Mouse (Mus musculus) kidney, adult 11 months (tissue): ENCODE data around the gene Mrgprh.
"Not testable (repeated sequence)": the region's sequence is repeated elsewhere in the genome, so short reads cannot be mapped to it uniquely, and the experiment has no call there.

Experiments used
- DNase-seq: peaks from one replicate; pipeline ENCODE4 v3.0.0; 2022

Mrgprh gene

DNA sequence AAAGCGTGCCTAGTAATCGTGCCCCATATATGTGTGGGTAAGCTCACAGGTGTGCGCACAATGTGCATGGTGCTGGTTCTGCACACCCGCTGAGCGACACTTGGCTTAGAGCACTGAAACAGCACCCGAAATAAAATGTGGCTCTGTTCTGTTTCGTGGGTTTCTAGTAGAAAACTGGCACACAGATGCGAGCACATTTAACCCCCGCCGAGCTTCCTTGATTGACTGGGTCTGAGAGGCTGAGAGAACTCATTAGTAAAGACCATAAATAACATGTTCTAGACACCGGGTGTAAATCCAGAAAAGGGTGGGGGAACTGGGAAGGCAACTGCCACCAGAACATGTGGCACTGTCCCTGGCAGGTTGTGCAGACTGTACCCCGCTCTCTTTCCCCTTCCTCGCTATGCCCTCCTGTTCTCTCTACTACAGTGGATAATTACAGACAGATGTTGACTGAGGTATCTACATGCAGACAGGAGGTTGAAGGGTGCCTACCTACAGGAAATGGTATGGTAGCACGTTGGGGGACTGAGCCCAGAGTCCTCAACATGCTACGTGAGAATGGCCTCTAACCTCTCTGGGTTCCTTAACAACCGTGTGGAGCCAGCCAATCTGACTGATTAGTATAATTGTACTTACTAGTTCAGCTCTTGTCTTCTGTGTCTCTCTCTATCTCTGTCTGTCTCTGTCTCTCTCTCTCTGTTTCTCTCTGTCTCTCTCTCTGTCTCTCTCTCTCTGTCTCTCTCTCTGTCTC is 3.4 kb upstream of the Mrgprh start:
- DNase-seq: no peak

DNA sequence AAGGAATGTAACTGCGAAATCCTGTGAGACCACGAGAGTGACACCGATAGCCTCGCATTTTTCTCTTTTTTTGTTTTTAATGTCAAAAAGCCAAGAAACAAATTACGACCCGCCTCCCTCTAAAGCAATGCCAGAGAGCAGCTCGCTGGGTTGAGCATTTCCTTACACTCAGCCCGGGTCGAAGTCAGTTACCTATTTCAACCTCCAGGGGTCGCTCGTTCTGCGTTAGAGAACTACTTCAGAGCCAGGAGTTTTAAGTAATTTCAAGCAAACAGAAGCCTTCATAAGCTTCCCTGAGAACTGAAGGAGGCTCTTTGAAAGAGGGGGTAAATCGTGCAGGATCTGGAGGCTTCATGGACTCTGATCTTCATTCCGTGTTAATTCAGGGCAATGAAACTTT is 4.3 kb downstream of the Mrgprh start:
- DNase-seq: peak; percentile 79

DNA sequence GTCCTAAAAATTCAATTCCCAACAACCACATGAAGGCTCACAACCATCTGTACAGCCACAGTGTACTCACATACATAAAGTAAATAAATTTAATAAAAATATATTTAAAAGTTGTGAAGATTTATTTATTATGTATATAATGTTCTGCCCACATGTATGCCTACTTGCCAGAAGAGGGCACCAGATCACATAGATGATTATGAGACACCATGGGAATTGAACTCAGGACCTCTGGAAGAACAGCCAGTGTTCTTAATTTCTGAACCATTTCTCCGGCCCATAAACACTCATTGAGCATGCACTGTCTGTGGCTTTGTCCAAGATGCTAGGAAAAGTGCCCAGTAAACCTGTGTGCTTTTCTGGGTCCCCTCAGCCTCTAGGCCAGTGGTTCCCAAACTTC is 5.4 kb downstream of the Mrgprh start:
- no peak for DNase-seq

DNA sequence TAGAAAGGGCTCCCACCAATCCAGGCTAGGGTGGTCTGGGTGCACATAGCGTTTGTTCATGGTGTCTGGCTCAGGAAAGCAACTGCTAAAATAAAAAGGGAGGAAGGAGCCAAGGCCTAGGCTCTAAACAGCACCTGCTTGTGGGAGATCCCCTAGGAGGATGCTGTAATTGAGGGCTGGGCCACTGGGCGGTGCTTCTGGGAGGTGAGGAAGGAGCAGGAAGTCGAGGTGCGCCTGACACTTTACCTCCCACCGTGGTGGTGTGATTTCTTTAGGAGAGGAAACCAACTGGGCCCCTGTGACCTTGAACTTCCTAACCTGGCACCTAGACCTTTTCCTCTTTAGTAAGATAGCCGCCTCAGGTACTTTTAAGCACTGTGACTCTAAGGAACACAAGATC is 10.8 kb downstream of the Mrgprh start:
- DNase-seq: no peak

DNA sequence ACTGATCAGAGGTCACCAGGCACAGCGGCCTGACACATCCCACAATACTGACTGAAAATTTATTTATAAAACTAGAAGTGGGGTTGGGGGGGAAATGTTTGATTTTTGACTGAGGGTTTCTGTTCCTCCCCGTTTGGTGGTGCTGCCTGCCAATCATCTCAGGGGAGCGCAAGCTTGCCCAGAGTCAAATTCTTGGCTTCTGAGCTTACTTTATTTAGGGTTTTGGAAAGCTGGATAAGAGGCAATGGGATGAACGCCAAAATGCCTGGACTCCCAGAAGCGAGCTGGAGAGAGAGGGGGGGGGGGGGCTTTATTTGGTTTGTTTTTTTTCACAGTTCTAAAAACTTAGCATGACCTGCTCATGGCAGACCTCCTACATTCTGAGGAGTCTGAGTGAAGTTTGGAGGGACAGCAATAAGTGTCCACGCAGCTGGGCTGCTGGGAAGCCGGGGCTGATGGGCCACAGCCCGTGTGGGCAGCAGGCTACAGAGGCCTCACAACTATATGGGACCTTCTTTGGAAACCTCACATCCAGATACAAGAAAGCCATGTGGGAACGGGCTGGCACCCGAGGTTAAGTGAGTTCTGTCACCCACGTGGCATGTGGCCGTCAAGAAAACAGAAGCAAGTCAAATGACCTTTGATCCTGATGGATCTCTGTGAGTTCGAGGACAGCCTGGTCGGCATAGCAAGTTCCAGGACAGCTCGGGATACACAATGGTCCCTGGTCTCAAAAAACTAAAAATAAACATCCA is 11.4 kb downstream of the Mrgprh start:
- no peak for DNase-seq

DNA sequence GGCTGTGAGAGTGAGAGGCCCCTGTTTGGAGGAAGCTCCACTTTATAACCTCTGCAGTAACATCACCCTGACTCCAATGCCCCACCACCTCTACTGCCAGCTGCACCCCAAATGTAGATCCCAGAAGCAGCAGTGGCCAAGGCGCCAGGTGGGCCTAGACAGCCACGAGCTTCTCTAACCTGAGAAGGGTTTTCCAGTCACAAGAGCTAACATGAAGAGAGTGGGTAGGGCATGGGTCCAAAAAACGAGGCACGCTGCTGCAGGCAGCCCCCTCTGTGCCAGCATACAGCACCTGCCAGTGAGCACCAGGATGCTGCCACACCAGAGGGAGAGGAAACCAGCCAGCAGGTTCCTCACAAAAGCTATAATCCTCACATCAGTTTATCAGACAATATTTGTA is 15.2 kb downstream of the Mrgprh start:
- DNase-seq: no peak

DNA sequence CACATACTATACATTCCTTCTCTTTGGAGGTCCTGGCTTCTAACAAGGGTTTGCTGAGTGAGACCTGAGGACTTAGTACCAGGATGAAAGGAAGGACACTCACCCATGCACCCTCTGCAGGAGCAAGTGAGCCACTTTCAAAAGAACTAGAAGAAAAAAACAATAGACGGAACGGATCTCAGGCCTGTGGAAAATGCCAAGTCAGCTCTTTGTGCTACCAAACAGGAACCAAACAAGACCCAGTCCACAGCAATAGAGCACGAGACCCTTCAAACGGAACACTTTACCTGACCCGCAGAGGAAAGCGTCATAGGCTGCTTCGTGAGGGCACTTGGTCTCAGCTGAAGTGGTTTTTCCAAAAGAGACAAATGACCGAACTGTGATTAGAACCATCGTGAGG is 16.2 kb downstream of the Mrgprh start:
- no peak for DNase-seq

DNA sequence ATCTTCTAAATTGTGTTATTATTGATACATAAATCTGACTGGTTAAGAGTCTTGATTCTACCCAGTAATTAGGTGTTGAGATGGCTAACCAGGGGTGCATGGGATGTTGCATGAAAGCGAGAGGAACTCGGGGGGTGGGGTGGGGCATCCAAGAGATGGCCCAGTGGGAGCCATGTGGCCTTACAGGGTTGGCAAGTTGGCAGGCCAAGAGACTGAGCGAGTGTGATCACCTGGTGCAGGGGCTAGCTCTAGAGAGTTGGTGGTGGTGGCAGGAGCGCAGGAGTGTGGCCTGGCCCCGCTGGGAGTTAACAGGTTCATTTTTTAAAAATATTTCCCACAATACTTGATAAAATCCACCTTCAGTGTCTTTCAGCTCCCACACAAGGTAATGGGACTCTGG is 21.8 kb downstream of the Mrgprh start:
- DNase-seq: no peak

DNA sequence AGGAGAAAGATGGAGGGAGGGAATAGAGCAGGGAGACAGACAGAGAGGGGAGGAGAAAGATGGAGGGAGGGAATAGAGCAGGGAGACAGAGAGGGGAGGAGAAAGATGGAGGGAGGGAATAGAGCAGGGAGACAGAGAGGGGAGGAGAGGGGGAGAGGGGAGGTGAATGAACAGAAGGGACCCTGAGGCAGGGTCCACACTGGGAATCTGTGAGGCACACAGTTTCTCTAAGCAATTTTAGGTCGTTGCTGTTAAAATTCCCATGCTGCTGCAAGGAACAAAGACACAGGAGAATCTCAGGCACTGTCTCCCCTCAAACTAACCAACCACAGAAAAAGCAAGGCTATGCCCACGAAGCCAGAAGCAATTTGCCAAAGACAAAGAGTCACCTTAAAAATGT is 22.8 kb downstream of the Mrgprh start:
- not testable (repeated sequence) for DNase-seq

DNA sequence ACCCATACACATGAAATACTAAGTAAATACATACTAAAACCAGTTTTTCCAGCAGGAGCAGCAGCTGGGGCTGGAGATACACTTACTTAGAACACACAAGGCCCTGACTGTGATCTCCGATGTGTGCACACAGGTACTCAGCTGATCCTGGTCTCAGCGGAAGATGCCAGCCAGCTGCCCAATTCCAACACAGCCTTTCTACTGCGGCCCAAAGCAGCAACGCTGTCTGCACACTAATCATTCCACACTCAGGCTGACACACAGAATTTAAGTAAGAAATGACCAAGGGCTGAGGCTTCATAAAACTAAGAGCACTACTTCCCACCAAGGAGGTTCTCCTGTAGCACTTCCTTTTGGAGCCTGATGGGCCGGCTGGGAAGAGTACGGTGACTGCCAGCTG is 26.5 kb downstream of the Mrgprh start:
- DNase-seq: no peak

DNA sequence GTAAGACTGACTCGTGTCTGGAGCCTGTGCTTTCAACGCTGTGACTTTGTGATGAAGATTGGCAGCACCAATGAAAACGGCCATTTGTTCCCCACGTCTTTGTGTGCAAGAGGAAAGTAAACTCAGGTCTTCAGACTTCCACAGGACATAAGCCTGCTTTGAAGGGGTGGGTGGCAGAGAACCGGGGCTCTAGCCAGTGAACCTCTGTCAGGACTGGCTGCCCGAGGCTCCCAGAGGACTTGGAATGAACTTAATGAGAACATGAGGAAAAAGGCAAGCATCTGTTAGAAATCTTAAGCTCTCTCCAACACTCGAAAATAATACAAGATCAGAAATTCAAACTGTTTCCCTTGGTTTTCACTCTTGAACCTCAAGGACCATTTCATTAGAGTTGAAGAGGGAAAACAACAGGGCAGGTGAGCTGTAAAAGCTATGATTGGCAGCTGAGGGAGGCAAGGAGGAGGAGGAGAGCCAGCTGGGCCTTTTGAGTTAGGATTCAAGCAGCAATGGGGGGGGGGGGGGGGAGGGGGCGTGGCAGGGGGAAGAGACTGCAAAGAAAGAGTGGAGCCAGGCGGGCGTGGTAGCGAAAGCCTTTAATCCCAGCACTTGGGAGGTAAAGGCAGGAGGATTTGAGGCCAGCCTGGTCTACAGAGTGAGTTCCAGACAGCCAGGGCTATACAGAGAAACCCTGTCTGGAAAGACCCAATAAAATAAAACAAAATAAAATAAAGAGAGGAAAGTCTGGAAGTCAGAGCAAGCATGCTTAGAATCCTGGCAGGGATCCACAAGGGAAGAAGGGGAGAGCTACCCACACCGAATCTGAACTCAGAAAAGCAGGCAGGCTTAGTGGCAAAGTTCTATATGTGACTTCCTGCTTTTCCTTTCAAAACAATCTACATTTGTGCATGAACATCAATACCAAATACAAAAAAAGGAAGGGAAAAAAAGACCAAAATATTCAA is 27.8 kb downstream of the Mrgprh start:
- DNase-seq: no peak

DNA sequence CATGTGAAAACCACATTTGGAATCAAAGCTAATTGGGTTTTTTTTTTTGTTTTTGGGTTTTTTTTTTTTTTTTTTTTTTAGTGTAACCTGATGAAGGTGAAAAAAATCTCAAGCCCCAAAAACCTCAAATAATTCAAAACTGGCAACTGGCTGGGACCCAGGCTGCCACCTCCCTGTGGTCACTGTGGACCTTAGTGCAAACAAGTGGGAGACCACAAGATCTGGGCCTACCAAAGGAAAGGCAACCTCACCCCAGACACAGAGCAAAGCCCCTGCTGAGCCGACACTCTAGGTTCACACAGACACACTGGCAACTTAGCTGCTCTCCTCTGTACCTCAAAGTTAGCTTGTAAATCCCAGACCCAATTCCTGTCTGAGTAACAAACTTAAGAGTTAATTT is 28.5 kb downstream of the Mrgprh start:
- DNase-seq: no peak

DNA sequence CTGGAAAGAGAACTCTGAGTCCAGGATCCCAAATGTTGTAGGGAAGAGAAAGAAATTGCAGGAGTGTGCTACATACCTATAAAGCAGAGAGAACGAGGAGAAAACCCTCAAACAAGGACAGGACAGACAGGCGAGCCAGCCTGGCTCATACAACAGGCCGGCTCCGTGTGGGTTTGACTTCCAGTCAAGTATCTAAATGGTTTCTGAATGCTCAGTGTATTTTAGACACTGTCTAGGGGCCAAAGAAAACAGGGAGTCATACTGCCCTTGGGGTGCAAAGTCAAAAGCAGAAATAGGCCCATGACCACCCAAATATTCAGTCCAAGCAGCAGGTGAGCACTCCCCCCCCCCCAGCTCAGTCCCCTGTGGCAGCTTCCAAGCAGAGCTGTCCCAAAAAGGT is 30.0 kb downstream of the Mrgprh start:
- DNase-seq: no peak

DNA sequence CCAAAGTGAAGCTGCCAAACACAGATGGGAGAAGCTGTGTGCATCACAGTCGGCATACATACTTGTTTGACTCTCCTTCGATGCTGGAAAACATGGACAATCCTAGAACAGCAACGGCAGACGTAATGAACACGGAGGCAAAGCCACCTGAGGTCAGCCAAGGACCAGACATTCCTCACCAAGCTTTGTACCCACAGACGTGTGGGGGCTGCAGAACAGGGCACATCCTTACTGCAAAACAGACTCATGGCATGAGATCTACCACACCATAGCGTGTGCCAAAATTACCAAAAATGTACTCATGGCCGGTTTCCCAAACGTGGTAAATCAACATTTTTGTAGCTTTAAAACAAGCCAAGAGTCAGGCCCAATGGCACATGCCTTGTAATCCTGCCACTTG is 30.6 kb downstream of the Mrgprh start:
- no peak for DNase-seq

DNA sequence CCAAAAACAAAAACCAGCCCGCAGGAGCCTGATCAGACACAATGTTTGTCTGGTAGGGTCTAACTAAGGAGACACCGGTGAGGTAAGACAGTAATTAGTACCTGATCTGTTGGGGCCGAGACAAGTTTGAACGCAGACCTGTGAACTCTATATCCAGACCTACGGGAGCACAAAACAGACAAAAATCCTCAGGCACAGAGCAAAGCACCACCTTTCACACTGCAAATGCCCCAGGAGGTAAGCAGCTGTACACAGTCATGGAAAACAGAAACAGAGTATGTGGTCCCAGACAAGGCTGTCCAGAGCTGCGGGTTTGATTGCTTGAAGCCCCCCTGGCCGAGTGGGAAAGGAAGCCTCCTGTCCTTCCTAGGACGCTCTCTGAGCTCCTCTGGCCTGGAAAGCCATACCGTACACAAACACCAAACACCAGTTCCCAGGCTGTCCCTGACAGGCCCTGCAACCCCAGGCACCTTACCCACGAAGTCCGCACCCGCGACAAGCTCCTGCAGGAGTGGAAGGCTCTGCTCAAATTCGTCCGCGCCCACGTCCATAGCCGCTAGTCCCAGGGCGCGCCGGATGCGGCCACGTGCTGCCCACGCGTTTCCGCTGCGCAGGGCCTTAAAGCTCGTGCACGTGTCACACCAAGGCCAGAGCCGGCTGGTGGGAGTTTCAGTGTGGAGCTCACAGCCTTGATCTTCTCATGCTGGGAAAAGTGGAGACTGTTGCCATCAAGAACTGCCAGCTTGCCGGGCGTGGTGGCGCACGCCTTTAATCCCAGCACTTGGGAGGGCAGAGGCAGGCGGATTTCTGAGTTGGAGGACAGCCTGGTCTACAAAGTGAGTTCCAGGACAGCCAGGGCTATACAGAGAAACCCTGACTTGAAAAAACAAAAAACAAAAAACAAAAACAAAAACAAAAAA is 33.8 kb downstream of the Mrgprh start, which contains the start of gene Pnldc1:
Pnldc1 (minus strand) TSS at position 870 of the 920 bp plus-strand sequence.
- no peak for DNase-seq

DNA sequence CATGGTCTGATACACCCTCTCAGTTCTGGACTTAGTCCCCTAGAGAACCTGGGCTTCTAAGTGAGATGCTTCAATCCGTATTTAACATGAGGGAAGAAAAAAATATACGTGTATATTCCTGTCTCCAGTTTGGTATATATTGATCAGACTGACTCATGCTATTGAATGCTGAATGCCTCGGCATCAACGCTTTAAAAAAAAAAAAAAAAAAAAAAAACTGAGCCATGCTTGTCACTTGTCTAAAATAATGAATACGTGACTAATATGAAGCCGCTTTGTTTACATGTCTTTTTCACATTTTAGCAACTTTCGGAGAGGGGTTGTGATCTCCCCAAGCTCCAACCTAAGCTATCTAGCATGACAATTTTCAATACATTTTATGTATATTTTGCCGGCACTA is 34.6 kb downstream of the Mrgprh start:
- no peak for DNase-seq

DNA sequence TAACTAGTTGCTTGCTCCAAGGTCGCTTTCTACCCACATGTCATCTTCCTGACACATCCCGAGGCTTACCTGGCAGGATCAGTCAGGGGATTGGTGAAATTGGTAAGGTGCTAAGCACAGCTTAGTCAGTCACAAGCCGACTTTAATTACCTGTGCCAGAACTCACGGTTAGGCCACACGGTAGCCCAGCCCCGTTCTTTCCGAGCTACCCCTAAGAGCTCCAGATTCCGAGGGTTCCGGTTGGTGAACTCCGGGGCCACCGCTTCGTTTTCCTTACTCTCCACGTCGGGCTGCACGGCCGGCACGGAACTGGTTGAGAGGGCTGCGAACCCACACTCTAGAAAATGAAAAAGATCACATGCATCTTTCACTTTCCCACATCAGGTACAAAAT is 39.6 kb downstream of the Mrgprh start, which contains the start of gene Tcp1:
Tcp1 (plus strand) TSS at position 214 of the 393 bp plus-strand sequence.
- no peak for DNase-seq

DNA sequence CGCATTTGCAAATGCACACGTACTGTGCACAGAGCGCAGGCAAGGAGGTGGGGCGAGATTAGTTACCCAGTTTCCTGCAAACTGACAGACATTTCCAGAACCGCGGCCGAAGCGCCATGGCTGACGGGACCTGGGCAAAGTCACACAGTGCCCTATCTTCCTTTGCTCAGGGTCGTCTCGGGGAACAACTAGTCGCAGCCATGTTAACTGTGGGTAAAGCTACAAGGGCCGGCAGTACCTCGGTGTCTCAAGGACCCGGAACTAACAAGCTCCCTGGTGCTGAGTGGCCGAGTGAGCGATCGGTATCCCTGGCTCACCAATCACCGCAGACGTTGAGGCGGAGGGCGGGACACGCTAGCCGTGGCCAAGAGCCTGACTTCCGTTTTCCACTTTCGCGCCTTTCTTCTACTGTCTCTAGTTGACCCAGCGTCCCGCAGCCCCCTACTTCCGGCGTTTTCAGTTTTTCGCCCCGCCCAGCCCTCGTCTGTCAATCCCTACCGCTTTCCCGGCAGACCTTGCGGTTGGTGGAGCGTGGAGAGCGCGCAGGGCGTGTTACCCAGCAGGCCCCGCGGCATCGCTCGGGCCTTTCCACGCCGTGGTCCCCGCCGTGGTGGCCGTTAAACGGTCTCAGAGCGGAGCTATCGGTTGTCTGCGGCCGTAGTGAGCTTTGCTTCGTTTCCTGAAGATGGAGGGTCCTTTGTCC is 40.2 kb downstream of the Mrgprh start, which contains the start of gene Mrpl18:
Mrpl18 (minus strand) TSS at position 465 of the 703 bp plus-strand sequence.
- peak; percentile 100 for DNase-seq

DNA sequence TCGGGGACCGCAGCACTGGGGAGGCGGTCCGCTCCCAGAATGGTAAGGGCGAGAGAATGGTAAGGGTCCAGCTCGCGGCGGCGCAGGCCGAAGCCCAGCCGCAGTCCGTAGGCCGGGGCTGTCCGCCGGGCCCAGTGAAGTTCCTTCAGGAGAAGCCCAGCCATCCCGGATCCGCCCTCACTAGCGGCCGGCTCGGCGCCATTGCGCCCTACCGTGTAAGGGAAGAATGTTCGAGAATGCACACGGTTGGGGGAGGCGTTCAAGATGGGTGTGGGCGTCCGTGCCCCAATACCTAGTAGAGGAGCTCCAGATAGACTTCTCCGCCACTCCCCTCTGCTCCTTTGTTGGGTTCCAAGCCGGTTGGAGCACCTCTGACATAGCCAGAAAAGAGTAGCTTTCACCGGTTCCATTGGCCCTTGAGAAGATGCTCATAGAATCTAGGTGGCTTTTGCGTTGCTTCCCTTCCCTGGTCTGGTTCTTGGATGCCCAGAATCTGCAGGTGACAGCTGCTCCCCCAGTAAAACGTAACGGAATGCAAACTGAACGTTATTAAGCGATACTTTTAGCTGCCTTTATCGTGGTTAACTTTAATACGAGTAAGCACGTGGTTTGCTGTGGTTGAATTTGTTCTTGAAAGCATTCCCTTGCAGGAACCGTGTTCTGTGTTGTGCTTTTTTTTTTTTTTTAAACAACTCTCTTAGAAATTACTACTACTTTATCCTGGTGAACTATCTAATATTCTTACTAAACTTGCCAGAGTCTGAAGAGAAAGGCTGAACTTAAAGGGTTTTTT is 41.0 kb downstream of the Mrgprh start:
- no peak for DNase-seq

DNA sequence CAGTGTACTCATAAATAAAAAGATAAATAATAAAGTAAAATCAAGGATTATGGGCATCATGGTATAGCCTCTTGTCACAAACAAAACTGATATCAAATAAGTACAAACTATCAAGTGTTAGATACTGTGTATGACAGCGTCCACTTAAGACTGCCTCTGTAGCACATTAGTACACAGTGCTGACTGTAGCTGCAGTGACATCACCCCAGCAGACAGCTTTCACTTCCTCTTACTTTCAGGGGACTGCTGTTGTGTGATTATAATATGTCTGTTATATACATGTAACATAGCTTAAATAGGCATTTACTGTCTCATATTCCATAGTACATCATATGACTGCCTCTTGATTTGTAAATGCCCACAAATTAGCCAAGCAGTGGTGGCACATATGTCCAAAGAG is 45.2 kb downstream of the Mrgprh start:
- DNase-seq: no peak
